Mouse (Mus musculus): ENCODE measurements around the gene Rhoc.

DNA sequence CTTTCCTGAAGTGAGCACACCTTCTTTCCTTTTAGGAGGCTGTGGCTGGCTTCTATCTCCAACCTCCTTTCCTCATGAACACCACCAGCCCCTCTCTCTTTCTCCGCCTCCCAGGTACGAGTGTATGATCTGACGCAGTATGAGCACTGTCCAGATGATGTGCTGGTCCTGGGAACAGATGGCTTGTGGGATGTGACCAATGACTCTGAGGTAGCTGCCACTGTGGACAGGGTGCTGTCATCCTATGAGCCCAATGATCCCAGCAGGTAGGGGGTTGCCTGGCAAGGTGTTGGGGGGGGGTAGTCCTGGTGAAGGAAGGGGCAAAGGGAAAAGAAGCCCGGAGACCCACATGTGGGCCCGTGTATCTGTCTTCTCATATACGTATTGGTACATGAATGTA is 2.9 kb upstream of the Rhoc start:
- TF ChIP-seq CTCF (IDR thresholded peaks at IDR 0.05; ENCODE audit: low read depth, low read length) (no peak), POLR2A (IDR thresholded peaks at IDR 0.05; ENCODE audit: insufficient read depth, low read length) (no peak), EP300 (IDR thresholded peaks at IDR 0.05; ENCODE audit: insufficient read depth, low read depth, low read length) (no peak)

Measured in ES-Bruce4 (cell line).